In genomic region chr3:45376501-45377390, GRCm38 (mm10) we compare ENCODE assay signal across 8 mouse cellular contexts. TPM values are rescaled to one million over a fixed set of nuclear protein-coding genes. Genes with fewer than 3 reads are reported as not detected.
A peak's percentile ranks its signal among the peaks of the same experiment; 100 is the strongest.
DNase-seq lines count a peak whose midpoint lies in the region; ATAC-seq and TF ChIP-seq lines count a peak whose summit lies in the region.

No protein-coding gene starts in this region.

- peaks cover 32% of the 10 kb centered on the region for H3K27me3 ChIP-seq in lung, embryonic 14.5 days (ENCODE audit: insufficient read depth, low read length)
- H3K27me3 ChIP-seq in heart, embryonic 10.5 days (ENCODE audit: insufficient read depth, poor library complexity, severe bottlenecking): peaks cover 37% of the 10 kb centered on the region
- H3K27me3 ChIP-seq in midbrain, embryonic 12.5 days: peaks cover 22% of the 10 kb centered on the region
- H3K27me3 ChIP-seq in testis, adult 2 months (ENCODE audit: control insufficient read depth, insufficient read depth, low read length): peaks cover 3% of the 10 kb centered on the region; the same call in 1 of the 2 replicates

- H3K4me3 ChIP-seq in lung, embryonic 14.5 days (ENCODE audit: low read depth, low read length): peak overlapping the region; percentile 57
- H3K4me3 ChIP-seq in heart, embryonic 10.5 days: peak overlapping the region; percentile 67
- peak overlapping the region; percentile 68 for H3K4me3 ChIP-seq in midbrain, embryonic 12.5 days
- peak overlapping the region; percentile 68 for H3K4me3 ChIP-seq in testis, adult 2 months (ENCODE audit: control insufficient read depth, low read depth, low read length)

- no peak for TF ChIP-seq POLR2A in testis, adult 2 months (IDR thresholded peaks at IDR 0.05; ENCODE audit: control insufficient read depth, low read depth, low read length)

- peak; percentile 61 for DNase-seq in lung, embryonic 14.5 days
- DNase-seq in lung, postnatal 36 days: no peak
- peak; percentile 31 to 46 for DNase-seq in cerebellum, postnatal 36 days
- no peak for DNase-seq in heart, embryonic 10.5 days (ENCODE audit: low spot score)
- peak; percentile 36 to 43 for DNase-seq in kidney, postnatal 4 days
- DNase-seq in spleen, postnatal 10 days (ENCODE audit: low spot score in 2 of 2): no peak

- H3K4me2 ChIP-seq in lung, embryonic 14.5 days: peak overlapping the region; percentile 98
- H3K4me2 ChIP-seq in midbrain, embryonic 12.5 days (replicated peaks): peak overlapping the region; percentile 78

- H3K4me1 ChIP-seq in lung, embryonic 14.5 days (ENCODE audit: insufficient read depth): no peaks in the 10 kb centered on the region
- peaks cover 35% of the 10 kb centered on the region for H3K4me1 ChIP-seq in heart, embryonic 10.5 days
- 0 out of 2 replicates have a peak, but pooled peaks cover 2% of the 10 kb centered on the region for H3K4me1 ChIP-seq in midbrain, embryonic 12.5 days
- H3K4me1 ChIP-seq in testis, adult 2 months (ENCODE audit: control insufficient read depth, insufficient read depth, low read length): peaks cover 33% of the 10 kb centered on the region

- no peaks in the 10 kb centered on the region for H3K9me3 ChIP-seq in lung, embryonic 14.5 days (ENCODE audit: low read depth, low read length)
- no peaks in the 10 kb centered on the region for H3K9me3 ChIP-seq in heart, embryonic 10.5 days
- no peaks in the 10 kb centered on the region for H3K9me3 ChIP-seq in midbrain, embryonic 12.5 days

- peak; percentile 29; the same call in 1 of the 2 replicates for ATAC-seq in lung, embryonic 14.5 days (ENCODE audit: insufficient read depth)
- ATAC-seq in midbrain, embryonic 12.5 days (ENCODE audit: low FRiP score, low read depth): peak; percentile 32

- WGBS in lung, embryonic 14.5 days: under 1% methylated on average over 59 of the region's 59 CpGs
- WGBS in heart, embryonic 10.5 days: under 1% methylated on average over 59 of the region's 59 CpGs
- WGBS in midbrain, embryonic 12.5 days: under 1% methylated on average over 59 of the region's 59 CpGs

- TF ChIP-seq CTCF in lung, embryonic 14.5 days (IDR thresholded peaks at IDR 0.05; ENCODE audit: low read depth): no peak
- no peak for TF ChIP-seq CTCF in testis, adult 2 months (IDR thresholded peaks at IDR 0.05; ENCODE audit: control insufficient read depth, insufficient read depth, insufficient replicate concordance, low read depth, low read length)

- no peaks in the 10 kb centered on the region for H3K36me3 ChIP-seq in lung, embryonic 14.5 days (ENCODE audit: insufficient read depth)
- H3K36me3 ChIP-seq in heart, embryonic 10.5 days: no peaks in the 10 kb centered on the region
- H3K36me3 ChIP-seq in midbrain, embryonic 12.5 days: no peaks in the 10 kb centered on the region
- H3K36me3 ChIP-seq in testis, adult 2 months (ENCODE audit: control insufficient read depth, insufficient read depth, low read length): no peaks in the 10 kb centered on the region

- peak overlapping the region; percentile 52 for H3K9ac ChIP-seq in lung, embryonic 14.5 days
- H3K9ac ChIP-seq in midbrain, embryonic 12.5 days (replicated peaks): peak overlapping the region; percentile 71

- no peak overlapping the region for H3K27ac ChIP-seq in lung, embryonic 14.5 days (ENCODE audit: low read depth)
- no peak overlapping the region for H3K27ac ChIP-seq in heart, embryonic 10.5 days
- H3K27ac ChIP-seq in midbrain, embryonic 12.5 days (replicated peaks): peak overlapping the region; percentile 84
- H3K27ac ChIP-seq in testis, adult 2 months (ENCODE audit: control insufficient read depth, insufficient read depth, low read depth, low read length): no peak overlapping the region

RNA-seq across cellular contexts. Expression of gene Pcdh10, which starts 1.5 kb away (rescaled TPM):
- 0.31 and 0.37 TPM in 2 replicates for polyA plus RNA-seq in lung, embryonic 14.5 days (2014; fragmentation: Nextera tagmentation; extraction: Ambion mirVana)
- 0.22 and 0.40 TPM in 2 replicates for polyA plus RNA-seq in heart, embryonic 10.5 days (2016; fragmentation: Nextera tagmentation; extraction: Ambion mirVana)
- 6.2 and 7.4 TPM in 2 replicates for polyA plus RNA-seq in midbrain, embryonic 12.5 days (2016; fragmentation: Nextera tagmentation; extraction: Ambion mirVana)
- polyA plus RNA-seq in testis, adult 2 months (2012; rRNA removed): 1.0 and 1.5 TPM in 2 replicates

Comparison
In these comparisons a context has a peak if more than half of its experiments do, and no peak if none do; other contexts are left out.
1. DNase-seq: peak in lung, embryonic 14.5 days (single experiment), cerebellum, postnatal 36 days (2 of 2) and kidney, postnatal 4 days (2 of 2); none in lung, postnatal 36 days (single experiment), heart, embryonic 10.5 days (single experiment) and spleen, postnatal 10 days (0 of 2).
2. Peak in every context shown above with its lines, with median percentiles within 50 percentile points of each other: H3K4me3 ChIP-seq.